Mouse (Mus musculus) urinary bladder, adult 2 months (tissue): ENCODE results near the gene Plcb4. TPM values are rescaled to one million over a fixed set of nuclear protein-coding genes. Genes with fewer than 3 reads are reported as not detected.
A peak's percentile ranks its signal among the peaks of the same experiment; 100 is the strongest.
"Not testable (repeated sequence)": the region's sequence is repeated elsewhere in the genome, so short reads cannot be mapped to it uniquely, and the experiment has no call there.

Source experiments
- DNase-seq: peaks from one replicate; pipeline ENCODE4 v3.0.0; 2022; ENCODE audit warnings: low spot score
- polyA plus RNA-seq: library from polyadenylated mRNA; depleted of rRNA; stranded (reverse); fragments of >200 nt; gene quantifications from 2 replicates; pipeline ENCODE4 v1.2.3, GENCODE M21; 2012

Gene Plcb4
- polyA plus RNA-seq, 1 experiment, result 259 TPM

DNA sequence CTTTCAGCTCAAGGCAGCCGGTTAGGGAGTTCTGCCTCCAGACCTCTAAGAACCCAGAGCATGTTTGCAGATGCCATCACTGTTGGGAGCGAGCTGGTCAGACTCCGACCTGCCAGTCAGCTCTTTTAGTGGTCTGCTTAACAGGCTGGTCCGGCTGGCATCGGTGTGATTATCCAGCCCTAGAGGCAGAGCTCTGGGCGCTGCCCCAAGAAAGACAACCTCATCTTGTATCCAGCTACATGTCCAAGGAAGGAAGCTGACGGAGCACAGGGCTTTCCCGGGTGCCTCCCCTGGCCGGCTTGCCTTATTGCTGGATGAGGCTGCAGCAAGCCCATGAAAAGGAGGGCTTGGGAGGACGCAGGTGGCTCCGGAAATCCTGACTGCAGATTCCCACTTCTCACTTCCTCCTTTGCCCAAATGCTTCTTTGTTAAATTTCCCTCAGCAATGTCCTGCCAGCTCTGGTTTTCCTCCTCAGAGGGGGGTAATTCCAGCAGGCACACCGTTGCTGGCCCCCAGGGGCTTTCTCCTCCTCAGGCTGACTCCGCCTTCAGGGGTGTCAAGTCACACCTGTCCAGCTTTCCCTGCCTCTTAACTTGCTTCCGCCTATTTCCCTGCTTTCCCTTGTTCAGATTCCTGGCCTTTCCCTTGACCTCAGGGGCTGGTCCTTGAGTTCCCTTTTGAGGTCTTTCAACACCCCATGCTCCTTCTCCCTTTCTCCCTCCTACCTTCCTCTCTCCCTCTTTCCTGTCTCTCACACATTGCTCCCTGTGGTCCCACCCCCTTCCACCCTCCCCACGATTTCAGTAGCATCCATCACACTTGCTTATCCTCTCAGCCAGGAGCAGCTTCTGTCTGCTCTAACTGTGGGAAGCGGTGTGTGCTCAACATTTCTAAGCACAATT is 58.7 kb downstream of the Plcb4 start:
- DNase-seq, result peak; percentile 52

DNA sequence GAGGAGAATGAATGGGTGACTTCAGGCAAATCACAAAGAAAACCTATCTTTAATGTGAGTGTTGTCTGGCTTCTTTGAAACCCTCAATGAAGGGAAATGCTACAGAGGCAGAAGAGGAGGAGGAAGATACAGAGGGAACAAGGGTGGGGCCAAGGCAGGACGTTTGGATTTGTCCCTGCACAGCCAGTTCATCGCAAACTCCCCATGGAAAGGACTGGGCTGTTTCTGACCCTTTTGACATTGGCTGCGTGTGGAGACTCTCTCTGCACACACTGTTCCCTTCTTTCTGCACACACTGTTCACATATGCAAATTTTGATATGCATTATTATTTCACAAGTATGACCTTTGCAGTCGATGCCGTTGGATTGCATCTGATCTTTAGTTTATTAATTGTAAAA is 63.3 kb downstream of the Plcb4 start:
- no peak for DNase-seq

DNA sequence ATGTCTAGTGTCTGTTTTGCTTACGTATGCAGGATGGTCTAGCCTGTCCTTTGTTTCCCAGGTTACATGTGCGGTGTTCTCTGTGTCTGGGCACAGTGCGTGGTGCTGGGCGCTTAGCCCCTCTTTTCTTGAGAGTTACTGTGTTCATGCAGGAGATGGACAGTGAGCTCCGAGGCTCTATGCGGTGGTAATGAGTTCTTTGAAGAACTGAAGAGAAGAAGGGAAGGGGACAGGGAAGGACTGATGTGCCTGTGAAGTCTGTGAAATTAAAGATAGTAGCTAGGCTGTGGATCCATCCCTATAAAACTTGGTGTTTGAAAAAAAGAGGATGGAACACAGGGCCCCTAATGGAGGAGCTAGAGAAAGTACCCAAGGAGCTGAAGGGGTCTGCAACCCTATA is 64.6 kb downstream of the Plcb4 start:
- no peak for DNase-seq

DNA sequence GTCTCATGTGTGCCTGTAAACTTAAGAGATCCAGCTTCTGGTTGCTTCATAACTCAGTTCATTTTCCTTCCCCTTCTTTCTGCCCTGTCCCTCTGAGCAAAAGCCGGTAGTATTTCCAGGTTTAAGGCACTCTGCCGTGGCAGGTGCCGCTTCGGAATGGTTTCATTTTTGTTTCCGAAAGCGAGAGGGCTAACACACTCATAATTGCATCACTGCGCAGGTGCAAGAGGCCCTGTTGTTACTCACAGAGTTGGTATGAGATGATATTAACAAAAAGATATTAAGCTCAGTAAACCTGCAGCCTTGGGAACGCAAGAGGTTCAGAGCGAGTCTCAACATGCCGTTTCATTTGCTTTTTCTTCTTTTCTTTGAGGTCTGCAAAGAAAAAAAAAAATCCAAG is 65.7 kb downstream of the Plcb4 start:
- no peak for DNase-seq

DNA sequence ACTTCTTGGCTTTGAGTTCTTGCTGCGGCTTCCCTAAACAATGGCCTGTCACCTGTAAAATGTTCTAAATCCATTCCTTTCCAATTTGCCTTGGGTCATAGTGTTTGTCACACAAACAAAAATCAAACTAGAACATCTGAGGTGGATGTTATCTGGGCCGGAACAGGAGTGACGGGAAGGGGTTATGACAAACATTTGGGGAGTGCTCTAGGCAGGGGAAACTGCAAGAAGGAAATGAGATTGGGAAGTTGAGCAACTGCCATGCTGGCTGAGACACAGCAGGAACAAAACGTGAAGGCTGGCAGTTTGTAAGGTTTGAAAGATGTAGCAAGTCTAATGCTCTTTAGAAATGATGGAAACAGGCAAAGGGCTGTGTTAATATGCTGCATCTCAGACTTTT is 66.6 kb downstream of the Plcb4 start:
- no peak for DNase-seq

DNA sequence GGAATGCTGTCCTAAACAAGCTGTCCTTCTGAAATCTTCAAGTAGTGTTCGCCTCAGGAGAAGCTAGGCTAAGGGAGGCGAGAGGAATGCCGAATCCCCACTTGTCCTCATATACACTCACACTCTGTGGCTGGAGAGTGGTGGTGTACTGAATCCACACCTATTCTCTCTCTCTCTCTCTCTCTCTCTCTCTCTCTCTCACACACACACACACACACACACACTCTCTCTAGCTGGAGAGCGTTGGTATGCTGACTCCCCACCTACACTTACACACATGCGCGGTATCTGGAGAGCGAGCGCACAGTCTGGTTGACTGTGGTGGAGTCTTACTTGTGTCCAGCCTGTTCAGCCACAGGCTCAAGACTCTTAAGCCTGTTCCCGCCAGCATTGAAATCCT is 68.3 kb downstream of the Plcb4 start:
- DNase-seq, result no peak

DNA sequence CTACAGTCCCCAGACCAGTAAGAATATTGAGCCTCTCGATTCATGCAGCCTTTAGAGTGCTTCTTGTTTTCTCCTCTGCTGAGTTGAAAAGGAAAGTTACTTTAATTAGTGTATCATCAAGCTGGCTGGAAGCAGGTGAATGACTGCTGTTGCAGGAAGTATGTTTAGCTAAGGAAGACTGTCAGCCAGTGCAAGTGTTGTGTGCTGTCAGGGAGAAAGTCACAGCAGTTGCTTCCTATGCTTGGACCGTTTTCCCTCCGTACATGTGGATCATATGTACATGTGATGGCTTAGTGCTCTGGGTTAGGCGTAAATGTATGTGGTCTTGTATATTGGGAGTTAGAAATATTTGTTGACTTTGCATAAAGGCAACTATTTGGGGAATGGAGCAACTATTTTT is 69.1 kb downstream of the Plcb4 start:
- no peak for DNase-seq

DNA sequence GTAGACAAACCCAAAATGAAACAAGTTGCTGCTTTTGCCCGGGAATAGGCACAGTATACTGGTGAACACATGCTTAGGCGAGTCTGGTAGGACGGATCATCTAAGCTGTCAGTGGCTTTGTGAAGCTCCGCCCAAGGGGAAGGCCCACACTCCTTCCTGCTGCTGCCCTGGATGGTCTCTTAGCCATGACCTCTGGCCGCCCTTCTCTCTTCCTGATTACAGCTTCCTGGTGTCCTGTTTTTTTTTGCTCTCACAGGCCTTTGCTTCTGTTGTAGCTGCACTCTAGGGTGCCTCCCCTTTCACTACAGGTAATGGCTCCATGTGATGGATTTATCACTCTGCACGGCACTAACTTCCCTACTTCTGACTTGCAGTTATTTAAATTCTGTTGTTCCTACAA is 72.8 kb downstream of the Plcb4 start:
- no peak for DNase-seq

DNA sequence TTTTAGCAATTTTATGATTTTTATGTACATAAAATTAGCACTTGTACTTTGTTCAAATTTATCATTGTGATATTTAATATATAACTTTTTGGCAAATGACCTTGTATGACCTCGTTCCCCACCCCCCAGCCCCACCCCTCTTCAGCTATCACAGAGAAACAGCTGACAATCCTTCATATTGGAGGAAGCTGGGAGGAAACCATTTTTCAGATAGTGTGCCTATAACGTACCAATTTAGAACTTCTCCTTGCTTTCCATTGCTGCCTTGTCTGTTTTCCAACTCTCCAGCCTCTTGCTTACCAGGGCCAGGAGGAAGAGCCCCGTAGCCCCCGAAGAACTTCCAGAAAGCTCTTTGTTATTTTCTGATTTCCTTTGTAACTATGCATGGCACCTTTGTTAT is 73.8 kb downstream of the Plcb4 start:
- DNase-seq, result no peak

DNA sequence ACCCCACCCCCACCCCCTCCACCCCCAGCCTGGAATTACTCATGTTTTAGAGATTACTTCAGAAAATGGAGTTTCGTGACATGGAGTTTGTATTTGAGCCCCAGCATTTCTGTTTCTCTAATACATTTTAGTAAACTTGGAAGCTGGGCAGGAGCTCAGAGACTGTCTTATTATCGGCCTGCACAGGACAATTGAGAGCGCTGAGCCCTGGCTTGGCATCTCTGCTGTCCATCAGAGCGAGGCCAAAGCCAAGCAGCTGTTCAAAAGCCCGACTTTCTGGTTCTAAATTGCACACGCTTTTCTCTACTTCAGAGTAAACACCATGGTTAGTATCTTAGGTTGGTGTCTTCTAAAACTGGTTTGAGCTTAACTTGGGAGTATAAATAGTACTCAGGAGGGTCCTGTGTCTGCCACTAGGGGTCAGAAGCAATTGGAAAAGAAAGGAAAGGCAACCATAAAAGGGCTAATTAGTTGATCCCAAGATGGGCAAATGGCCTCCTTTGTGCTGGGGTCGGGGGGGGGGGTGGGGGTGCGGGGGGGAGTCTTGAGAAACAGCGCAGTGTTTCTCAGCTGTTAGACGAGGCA is 75.2 kb downstream of the Plcb4 start:
- no peak for DNase-seq

DNA sequence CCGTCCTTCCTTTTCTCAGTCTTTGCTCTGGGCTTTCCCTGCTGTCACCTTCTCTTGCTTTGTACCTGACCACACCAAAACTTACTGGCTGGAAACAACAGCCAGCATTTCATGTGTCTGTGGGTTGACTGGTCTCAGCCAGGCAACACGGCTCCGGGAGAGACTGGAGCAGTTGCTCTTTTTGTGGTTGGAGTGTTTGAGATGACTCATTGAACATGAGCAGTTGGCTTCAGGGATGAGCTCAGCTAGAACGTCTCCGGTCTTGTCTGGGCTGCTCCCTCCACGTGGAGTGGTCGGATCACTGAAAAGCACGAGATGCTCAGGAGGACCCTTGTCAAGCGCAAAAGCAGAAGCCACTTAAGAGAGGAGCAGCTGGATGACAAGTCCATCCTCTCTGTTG is 78.7 kb downstream of the Plcb4 start:
- no peak for DNase-seq

DNA sequence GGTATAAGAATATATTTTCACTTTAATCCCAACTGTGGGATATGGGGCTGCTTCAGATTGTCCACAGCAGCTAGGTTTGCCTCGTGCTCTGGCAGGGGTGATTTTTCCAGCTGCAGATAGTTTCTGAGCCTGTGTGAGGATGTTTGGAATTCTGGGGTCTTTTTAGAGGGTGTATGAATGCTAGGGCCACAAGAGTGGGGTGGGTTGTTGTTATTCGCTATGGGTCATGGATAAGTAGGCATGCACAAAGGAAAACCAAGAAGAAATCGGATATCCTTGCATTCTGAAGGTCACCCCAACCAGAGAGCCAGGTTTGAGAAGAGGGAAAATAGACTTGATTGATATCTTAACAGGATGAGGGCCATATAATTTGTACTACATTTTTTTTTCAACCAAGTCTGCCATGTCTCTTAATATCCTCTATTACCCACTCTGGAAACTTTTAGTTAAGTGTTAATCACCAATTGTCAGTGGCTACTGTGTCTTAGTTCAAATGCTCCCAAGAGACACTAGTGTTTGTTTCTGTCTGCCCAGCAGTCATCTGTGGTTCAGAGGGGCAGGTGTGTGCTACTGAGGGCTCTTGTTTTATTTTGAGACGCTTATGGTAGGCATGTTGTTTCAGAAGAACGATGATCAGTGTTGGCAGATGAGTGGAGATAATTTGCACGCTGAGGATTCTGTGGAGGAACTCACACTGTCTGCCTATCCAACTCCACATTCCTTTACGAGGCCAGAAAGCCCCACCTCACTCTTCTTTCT is 79.4 kb downstream of the Plcb4 start:
- not testable (repeated sequence) for DNase-seq

DNA sequence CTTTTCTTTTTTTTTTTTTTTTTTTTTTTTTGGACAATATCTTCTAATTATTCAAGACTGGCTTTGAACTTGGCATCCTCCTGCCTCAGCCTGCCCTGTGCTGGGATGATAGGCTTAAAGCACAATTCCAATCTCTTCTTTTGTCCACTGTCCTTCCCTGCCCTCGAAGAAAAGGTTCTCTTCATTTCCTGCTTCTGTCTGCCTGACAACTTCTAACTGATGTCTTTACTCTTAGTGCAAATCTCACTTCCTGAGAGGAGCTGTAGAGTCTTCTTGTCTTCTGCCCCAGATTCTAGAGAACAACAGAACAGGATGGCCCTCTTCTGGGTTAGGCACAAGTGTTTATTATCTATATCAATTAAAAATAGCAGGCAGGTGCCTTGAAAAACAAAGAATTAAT is 80.1 kb downstream of the Plcb4 start:
- no peak for DNase-seq

DNA sequence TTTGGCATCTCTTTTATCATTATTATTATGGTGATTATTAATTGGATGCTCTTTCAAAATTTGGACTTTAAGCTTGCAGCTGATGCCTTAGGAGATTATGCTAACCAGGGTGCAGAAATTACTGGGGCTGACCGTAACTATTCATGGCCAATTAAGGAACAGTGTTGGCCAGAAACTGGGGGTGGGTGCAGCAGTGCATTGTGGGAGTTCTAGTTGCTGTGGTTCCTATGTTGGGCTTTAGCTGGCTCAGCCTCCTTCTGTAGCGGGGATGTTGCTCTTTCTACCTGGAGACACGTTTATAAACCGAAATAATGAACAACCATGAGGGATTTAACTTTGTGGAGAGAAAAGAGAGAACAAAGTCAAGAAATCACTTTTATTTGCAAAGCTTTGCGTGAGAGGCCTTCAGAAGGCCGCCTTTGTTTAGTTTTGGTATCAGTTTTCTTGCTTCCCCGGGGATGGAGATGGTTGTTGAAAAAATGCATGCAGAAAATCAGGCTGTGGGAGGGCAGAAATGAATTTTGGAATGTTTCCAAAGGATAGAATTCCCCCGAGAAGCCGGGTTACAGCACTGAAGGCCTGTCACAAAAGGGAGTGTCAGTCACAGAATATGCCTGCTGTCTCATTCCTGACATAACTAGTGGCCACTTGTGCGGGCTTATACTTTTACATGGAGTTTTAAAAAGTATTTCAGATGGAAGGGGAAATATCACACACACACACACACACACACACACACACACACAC is 84.3 kb downstream of the Plcb4 start:
- DNase-seq, result no peak

DNA sequence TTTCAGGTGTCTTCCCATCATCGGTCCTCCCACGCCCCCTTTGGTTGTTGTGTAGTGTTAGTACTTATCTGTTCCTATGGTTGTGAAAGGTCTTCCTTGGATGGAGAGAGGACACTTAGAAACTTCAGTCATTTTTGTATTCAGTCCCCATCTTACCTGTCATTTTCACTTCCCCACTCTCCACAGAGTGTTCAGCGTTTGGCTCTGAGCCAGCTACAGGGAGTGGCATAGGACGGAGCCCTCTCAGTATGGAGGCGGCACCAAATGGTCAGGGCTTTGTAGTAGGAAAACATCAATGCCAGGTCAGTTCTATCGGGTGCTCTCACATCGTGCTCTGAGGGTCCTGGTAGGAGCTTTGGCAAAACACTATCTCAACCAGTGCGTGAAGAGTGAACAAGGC is 85.9 kb downstream of the Plcb4 start:
- DNase-seq, result no peak

DNA sequence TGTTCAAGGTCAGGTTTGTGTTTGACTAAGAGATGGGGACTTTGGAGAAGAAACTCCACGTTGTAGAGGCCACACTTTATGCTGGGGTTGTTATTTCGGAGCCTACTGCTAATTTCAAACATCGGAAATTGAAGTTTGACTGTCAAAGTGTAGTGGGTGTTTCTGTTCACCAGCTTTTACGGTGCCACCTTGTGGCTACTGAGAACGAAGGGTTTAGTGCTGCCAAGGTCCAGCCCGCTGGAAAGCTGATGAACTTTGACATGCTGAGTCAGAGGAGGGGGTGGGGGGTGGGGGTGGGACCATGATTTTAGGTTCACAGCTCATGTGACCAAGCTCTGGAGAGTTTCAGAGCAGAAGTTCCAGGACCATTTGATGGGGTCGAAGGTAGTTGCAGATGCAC is 86.3 kb downstream of the Plcb4 start:
- no peak for DNase-seq

DNA sequence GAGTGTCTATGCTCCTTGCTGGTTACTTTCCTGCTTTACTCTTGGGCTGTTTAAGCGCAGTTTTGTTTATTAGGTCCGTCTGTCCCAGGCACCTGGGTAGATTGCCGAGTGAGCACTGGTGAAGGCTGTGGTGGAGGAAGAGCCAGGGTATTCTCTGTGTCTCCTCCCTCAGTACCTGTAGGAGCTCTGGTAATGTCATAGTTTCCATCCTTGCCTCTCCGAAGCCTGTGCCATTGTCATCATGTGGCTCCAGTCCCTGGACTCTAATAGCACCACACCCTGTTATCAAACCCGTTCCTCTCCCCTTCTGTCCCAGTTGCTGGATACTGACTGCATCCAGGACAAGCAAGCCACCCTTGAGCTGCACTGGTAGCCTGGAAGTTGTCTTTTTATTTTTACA is 89.6 kb downstream of the Plcb4 start:
- no peak for DNase-seq

DNA sequence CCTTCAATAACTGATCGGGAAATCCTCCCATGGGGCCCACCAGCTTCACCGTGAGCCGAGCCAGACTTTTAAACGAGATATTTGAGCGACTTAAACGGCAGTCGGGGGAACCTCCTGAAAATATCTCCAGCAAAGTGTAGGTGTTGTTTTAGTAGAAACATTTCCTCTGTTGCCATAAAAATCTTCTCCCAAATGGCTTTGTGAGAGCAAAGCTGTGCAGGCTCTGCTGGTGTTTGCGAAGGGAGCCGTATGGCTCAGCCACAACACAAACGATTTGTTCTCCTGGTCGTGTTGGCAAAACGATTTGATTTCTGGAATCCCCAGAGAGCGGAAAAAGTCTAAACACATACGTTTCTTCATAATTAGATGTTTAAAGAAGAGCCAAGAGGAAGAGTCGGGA is 90.8 kb downstream of the Plcb4 start:
- DNase-seq, result no peak

DNA sequence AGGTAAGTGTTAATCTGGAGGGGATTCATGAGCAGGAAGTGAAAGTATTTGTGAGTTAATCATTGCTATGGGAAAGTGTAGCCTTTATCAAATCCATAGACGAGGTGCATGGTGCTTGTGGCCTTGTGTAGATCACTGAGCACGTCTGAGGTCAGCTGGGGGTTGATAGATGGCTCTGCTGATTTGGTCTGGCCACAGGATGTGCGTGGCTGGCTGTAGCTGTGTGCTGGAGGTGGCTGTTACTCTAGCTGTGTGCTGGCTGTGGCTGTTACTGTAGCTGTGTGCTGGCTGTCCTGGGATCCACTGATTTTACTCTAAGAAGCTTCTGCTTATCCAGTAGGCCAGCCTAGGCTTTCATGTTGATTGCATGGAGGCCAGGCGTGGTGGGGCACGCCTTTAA is 91.9 kb downstream of the Plcb4 start:
- no peak for DNase-seq

DNA sequence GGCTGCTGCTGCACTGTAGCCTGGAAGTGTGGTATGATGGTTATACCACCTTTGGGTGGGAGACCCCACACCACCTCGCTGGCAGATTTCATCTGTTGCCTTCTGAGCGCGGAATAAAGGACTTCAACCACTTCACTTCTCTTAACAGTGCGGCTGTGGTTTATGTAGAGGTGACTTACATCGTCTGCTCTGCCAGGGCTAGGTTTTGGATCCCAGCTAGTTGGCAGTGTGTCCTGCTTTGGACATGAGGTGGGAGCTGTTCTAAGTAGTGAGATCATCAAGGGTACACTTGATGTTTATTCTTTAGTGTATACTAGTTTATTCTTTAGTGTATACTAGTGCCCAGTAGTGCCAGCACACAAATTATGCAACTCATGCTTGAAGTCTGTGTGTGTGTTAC is 97.0 kb downstream of the Plcb4 start:
- no peak for DNase-seq

DNA sequence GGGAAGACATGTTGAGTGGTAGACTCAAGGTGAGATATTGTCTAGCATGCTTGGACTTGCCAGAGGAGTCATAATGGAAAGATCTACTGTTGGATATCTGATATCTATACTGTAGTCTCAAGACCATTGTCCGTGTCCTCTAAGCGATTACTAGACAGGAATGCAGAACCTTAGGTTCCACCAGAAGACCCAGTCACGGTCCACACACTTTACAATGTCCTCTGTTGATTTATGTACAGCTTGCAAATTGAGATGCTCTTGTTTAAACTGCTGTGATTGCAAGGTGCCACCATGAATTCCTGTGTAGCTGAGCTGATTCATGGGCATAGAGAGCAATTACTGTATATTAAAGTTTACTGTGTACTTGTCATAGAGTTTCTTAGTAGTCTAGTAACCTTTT is 98.7 kb downstream of the Plcb4 start:
- DNase-seq, result no peak

DNA sequence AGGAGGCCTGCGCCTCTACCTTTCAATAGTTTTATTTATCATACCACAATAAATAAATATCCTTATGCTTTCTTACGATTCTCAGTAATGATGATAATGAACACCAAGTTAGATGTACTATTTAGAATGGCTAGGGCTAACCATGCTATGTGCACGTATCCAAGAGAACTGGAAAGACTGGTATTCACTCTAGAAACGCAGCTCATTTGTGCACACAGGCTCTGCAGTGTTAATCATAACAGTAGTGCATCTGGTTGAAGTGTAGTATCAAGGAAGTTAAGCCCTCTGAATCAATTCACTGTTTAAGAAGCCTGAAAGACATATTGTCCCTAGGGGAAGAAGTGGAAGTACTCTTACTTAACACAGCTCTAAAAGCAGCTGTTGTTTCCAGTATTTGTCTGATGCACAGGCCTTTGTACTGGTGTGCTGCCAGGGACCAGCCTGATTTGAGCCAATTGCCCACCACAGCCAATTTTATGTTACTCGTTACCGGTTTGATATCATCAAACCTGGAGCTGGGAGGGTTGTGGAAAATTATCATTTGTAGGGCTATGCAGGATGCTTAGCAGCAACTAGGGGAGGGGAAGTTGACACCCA is 100.8 kb downstream of the Plcb4 start:
- no peak for DNase-seq
